Mouse (Mus musculus) bone marrow, adult 2 months (tissue): ENCODE measurements around the gene Hba-x.

ENCODE experiments used
- CTCF ChIP-seq: fragments of 200-500 bp; IDR thresholded peaks from 2 replicates; pipeline ENCODE4 v1.5.1; 2011; ENCODE audit warnings: low read length, control low read depth; ENCODE audit not compliant: control insufficient read depth, insufficient read depth
- POLR2A ChIP-seq: fragments of 200-500 bp; IDR thresholded peaks from 2 replicates; pipeline ENCODE4 v1.6.1; 2011; ENCODE audit warnings: low read depth, mild to moderate bottlenecking, control low read depth, low read length, borderline replicate concordance; ENCODE audit not compliant: control insufficient read depth

- no peak for TF ChIP-seq POLR2A
- TF ChIP-seq CTCF, result no peak
Observed at GRCm38 (mm10) chr11:32245614-32246013, 30.6 kb upstream of the Hba-x start.
